Mouse (Mus musculus) stomach, embryonic 15.5 days (tissue): ENCODE results near the gene Ank3. TPM values are rescaled to one million over a fixed set of nuclear protein-coding genes. Genes with fewer than 3 reads are reported as not detected.

Source experiments
- ATAC-seq: fragments of 200-750 bp; cut with Nextera tagmentation; 2 replicates; pipeline ENCODE4 v1.8.0; 2017; ENCODE audit warnings: low read depth, moderate number of reproducible peaks, moderate TSS enrichment; ENCODE audit not compliant: insufficient read depth, low FRiP score
- H3K27ac ChIP-seq: fragments of 300-500 bp; sonication (generic); 2 replicates; pipeline ENCODE4 v1.5.1; 2015; ENCODE audit warnings: mild to moderate bottlenecking, inconsistent platforms
- H3K27me3 ChIP-seq: fragments of 300-500 bp; sonication (generic); replicated peaks from 2 replicates; pipeline ENCODE4 v1.6.1; 2015; ENCODE audit warnings: inconsistent platforms
- H3K36me3 ChIP-seq: fragments of 300-500 bp; sonication (generic); 2 replicates; pipeline ENCODE4 v1.6.1; 2015; ENCODE audit warnings: inconsistent platforms
- H3K4me1 ChIP-seq: fragments of 300-500 bp; sonication (generic); 2 replicates; pipeline ENCODE4 v1.6.1; 2015; ENCODE audit warnings: inconsistent platforms
- H3K4me2 ChIP-seq: fragments of 300-500 bp; sonication (generic); 2 replicates; pipeline ENCODE4 v1.6.1; 2015; ENCODE audit warnings: mild to moderate bottlenecking, inconsistent platforms
- H3K4me3 ChIP-seq: fragments of 300-500 bp; sonication (generic); replicated peaks from 2 replicates; pipeline ENCODE4 v1.5.1; 2015; ENCODE audit warnings: inconsistent platforms
- H3K9ac ChIP-seq: fragments of 300-500 bp; sonication (generic); 2 replicates; pipeline ENCODE4 v1.6.1; 2015; ENCODE audit warnings: inconsistent platforms
- H3K9me3 ChIP-seq: fragments of 300-500 bp; sonication (generic); 2 replicates; pipeline ENCODE4 v1.6.1; 2016; ENCODE audit warnings: inconsistent platforms
- WGBS: fragments of 180-500 bp; shearing (Covaris S2); methylation state at CpG from one replicate; pipeline ENCODE4 v1.1.7; 2015; 5-methylcytosine and 5-hydroxymethylcytosine counted together
- polyA plus RNA-seq: library from polyadenylated mRNA; unstranded; fragments of >200 nt; fragmentation: Nextera tagmentation; extraction: Ambion mirVana; gene quantifications from 2 replicates; pipeline ENCODE4 v1.2.1, GENCODE M21; 2015

Gene Ank3
- polyA plus RNA-seq, 1 experiment from 2014 or later, result 33.0 TPM

DNA sequence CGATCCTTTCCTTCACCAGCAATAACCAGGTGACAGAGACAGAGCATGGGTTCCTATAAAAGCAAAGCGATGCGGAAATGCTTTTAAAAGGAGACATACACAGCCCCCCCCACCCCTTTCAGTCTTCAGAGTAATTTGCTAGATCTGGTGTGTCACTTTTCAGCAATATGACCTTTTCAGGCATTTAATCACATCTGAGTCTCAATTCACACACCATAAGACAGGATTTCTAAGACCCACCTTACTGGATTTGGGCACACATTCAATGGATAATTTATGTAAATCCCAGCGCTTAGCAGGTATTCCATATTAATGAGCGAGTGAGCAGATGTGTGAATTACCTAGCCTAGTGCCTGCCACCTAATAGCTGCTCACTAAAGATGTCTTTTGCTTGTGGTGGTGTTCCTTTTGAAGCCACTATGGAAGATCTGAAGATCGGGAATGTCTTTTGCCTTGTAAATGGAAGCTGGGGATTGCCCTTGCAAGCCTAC lies 292.4 kb downstream of the Ank3 start:
- H3K4me1 ChIP-seq, result no peaks in the 10 kb centered on the region
- H3K27me3 ChIP-seq, result no peaks in the 10 kb centered on the region
- no peaks in the 10 kb centered on the region for H3K36me3 ChIP-seq
- 32% methylated on average over 6 of the region's 6 CpGs for WGBS
- H3K27ac ChIP-seq, result no peak overlapping the region
- 0 out of 2 replicates have a peak overlapping the region, but pooled peaks have one; percentile 8 for H3K4me2 ChIP-seq
- no peak for ATAC-seq
- H3K9ac ChIP-seq, result no peak overlapping the region
- H3K4me3 ChIP-seq, result no peak overlapping the region
- H3K9me3 ChIP-seq, result no peaks in the 10 kb centered on the region

DNA sequence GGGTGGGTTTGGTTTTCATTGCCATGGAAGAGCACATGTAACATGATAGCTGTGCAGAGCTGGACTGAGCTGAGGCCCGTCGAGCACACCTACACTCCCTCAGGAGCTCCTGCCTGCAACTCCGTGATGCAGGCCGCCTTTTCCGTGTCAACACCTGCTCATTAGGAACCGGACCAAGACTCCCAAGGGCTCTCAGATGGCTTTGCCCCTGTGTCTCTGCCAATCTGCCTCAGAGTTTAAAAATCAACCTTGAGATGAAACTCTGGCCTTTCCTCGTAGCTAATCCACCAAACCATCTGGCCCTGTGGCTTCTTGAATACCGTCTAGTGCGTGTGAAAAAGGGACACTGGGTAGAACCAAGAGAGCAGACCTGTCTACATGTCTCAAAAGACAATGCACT lies 297.4 kb downstream of the Ank3 start:
- 75% methylated on average over 9 of the region's 9 CpGs for WGBS
- H3K27ac ChIP-seq, result no peak overlapping the region
- no peak overlapping the region for H3K4me3 ChIP-seq
- H3K27me3 ChIP-seq, result no peaks in the 10 kb centered on the region
- H3K9ac ChIP-seq, result no peak overlapping the region
- ATAC-seq, result no peak
- no peak overlapping the region for H3K4me2 ChIP-seq
- no peaks in the 10 kb centered on the region for H3K36me3 ChIP-seq
- H3K9me3 ChIP-seq, result no peaks in the 10 kb centered on the region
- no peaks in the 10 kb centered on the region for H3K4me1 ChIP-seq

DNA sequence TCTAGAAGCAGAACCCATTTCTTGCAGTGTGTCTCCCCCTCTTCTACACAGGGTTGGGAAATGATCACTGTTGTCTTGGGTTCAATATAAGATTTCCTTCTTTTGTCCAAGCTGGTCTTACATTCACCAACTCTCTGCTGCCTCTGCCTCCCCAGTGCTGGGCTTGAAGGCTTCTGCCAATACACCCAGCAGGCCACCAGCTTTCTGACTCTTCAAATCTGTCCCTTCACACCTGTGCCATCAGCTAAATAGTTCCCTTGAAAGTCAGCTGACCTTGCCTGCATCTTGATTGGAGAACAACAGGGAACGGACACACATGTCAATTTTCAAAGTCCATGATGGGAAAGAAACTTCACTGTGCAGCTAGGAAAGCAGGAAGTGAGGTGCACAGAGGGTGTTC lies 300.1 kb downstream of the Ank3 start:
- WGBS, result 84% methylated on average over 1 of the region's 1 CpGs

GRCm38 (mm10) chr10:69701226-69701625 lies 302.7 kb downstream of the Ank3 start:
- ATAC-seq, result no peak
- Histone ChIP-seq H3K9me3 (no peaks in the 10 kb centered on the region), H3K27ac (no peak overlapping the region), H3K36me3 (no peaks in the 10 kb centered on the region), H3K27me3 (no peaks in the 10 kb centered on the region), H3K4me3 (no peak overlapping the region), H3K4me1 (no peaks in the 10 kb centered on the region), H3K9ac (no peak overlapping the region), H3K4me2 (no peak overlapping the region)
- 52% methylated on average over 4 of the region's 4 CpGs for WGBS

More for the DNA sequence above, 300.1 kb downstream of the Ank3 start:
- Histone ChIP-seq H3K27me3 (no peaks in the 10 kb centered on the region), H3K4me3 (no peak overlapping the region), H3K36me3 (no peaks in the 10 kb centered on the region), H3K27ac (no peak overlapping the region), H3K9me3 (no peaks in the 10 kb centered on the region), H3K9ac (no peak overlapping the region), H3K4me1 (no peaks in the 10 kb centered on the region), H3K4me2 (no peak overlapping the region)
- no peak for ATAC-seq

DNA sequence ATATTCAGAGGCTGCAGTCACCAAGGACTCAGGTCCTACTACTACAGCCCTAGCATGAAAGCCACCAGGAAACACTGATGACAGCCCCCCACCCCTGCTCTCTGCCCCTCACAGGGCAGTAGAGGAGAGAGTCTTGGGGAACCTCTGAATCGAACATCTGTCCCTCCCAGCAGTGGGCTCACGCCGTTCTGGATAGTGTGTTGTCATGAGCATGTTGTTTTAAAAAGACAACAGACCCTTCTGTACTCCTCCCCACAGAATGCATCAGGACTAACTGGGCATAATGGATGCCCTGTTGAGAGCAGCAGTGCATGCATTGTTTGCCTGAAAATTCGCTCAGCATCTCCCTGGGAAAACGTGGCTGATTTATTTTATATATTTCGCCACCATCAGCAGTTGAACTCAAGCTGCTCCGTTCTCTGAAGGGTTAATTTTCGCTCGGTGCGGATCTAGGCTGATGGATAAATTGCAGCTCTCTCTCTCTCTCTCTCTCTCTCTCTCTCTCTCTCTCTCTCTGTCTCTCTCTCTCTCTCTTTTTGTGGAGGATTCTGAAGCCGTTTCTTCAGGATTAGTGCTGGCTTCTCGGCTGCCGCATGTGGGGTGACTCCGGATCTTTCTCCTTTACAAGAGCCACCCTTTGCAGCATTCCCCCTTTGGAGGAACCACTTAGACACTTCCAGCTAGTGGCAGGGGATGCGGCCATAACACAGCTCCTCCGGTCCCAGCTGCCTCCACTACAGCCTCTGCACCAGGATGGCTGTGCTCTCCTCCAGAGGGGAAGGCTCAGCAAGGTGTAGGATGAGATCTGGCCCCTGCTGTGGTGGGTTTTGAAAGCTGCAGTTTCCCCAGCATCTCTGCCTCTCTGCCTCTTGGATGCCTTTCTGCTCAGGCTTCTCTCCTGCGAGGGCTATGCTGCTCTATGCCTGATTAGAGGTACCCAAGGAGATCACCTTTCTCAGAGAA lies 307.5 kb downstream of the Ank3 start:
- WGBS, result 16% methylated on average over 17 of the region's 17 CpGs
- 0 out of 2 replicates have a peak, but pooled peaks cover 9% of the 10 kb centered on the region for H3K4me1 ChIP-seq
- peak overlapping the region; percentile 43 for H3K4me2 ChIP-seq
- H3K9ac ChIP-seq, result no peak overlapping the region
- no peak; the same call in 1 of the 2 replicates for ATAC-seq
- no peaks in the 10 kb centered on the region for H3K9me3 ChIP-seq
- no peaks in the 10 kb centered on the region for H3K27me3 ChIP-seq
- H3K27ac ChIP-seq, result peak overlapping the region; percentile 31; the same call in 1 of the 2 replicates
- no peaks in the 10 kb centered on the region for H3K36me3 ChIP-seq
- H3K4me3 ChIP-seq, result peak overlapping the region; percentile 21

DNA sequence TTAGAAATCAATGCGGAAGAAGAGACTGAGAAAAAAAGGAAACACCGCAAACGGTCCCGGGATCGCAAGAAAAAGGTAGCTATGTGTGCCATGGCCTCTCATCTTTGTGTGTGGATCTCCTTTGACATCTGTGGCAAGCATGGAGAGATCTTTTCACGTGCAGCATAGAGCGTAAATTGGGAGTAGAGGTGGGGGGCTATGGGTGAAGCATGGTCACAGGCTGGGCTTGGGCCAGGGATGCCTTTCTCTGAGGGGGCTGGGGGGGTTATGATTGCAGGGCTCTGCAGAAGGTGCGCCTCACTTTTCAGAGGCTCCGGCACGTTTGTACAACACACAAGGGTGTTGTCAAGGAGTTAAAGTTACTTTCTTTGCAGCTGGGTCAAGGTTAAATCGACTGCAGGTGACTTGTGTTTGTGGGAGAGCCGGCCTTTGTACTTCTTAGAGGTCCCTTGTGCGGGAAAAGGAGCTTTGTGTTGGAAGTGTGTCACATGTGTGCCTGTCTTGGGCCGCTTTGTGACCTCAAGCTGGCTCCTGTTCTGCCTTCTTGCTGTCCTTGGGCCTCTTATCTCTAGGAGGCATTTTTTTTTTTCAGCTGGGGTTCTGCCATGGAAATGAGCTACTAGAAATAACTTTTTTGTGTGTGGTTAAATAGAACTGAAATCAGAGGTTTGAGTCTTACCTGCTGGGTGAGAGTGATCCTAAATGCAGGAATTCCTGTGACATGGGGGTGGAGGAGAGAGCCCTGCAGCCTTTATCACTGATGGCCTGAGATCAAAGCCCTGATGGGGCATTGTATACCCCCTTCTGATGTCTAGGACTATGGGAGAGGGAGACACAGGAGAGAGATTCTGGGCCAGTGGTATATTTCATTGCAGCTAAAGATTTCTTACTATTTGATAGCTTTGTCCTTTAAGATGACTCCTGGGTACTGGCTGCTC lies 308.5 kb downstream of the Ank3 start:
- peak overlapping the region; percentile 31; the same call in 1 of the 2 replicates for H3K27ac ChIP-seq
- H3K4me1 ChIP-seq, result 0 out of 2 replicates have a peak, but pooled peaks cover 9% of the 10 kb centered on the region
- 37% methylated on average over 14 of the region's 14 CpGs for WGBS
- H3K9ac ChIP-seq, result no peak overlapping the region
- peak overlapping the region; percentile 43 for H3K4me2 ChIP-seq
- no peaks in the 10 kb centered on the region for H3K9me3 ChIP-seq
- no peaks in the 10 kb centered on the region for H3K36me3 ChIP-seq
- 0 out of 2 replicates have a peak, but pooled peaks have one; percentile 39 for ATAC-seq
- H3K4me3 ChIP-seq, result peak overlapping the region; percentile 21; the same call in 1 of the 2 replicates
- H3K27me3 ChIP-seq, result no peaks in the 10 kb centered on the region

- no peak for ATAC-seq
- no peaks in the 10 kb centered on the region for H3K36me3 ChIP-seq
- no peaks in the 10 kb centered on the region for H3K27me3 ChIP-seq
- 0 out of 2 replicates have a peak, but pooled peaks cover 9% of the 10 kb centered on the region for H3K4me1 ChIP-seq
- no peak overlapping the region for H3K4me3 ChIP-seq
- H3K9me3 ChIP-seq, result no peaks in the 10 kb centered on the region
- WGBS, result 77% methylated on average over 11 of the region's 11 CpGs
- no peak overlapping the region for H3K27ac ChIP-seq
- no peak overlapping the region for H3K4me2 ChIP-seq
- H3K9ac ChIP-seq, result no peak overlapping the region
Measured at GRCm38 (mm10) chr10:69707844-69708550, 309.4 kb downstream of the Ank3 start.

DNA sequence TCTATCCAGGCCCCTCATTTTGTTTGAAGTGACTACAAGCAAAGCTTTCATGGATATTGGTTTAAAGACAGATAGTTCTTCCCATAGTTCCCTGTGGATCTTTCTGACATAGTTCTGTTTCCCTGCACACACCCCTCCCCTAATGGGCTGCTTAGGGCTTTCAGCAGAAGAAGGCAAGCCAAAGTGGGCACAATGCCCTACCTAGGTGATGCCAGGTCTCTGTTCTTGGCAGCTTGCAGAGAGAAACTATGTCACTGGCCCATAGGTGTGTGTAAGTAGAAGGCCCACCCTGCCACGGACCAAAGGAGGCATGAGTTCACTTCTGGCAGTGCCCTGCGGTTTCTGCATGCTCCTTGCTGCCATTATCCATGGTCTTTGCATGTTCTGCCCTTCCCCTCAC lies 311.1 kb downstream of the Ank3 start:
- Histone ChIP-seq H3K4me1 (0 out of 2 replicates have a peak, but pooled peaks cover 9% of the 10 kb centered on the region), H3K27me3 (no peaks in the 10 kb centered on the region), H3K9me3 (no peaks in the 10 kb centered on the region), H3K9ac (no peak overlapping the region), H3K4me3 (no peak overlapping the region), H3K27ac (no peak overlapping the region), H3K4me2 (no peak overlapping the region), H3K36me3 (no peaks in the 10 kb centered on the region)
- no peak for ATAC-seq
- 86% methylated on average over 2 of the region's 2 CpGs for WGBS

GRCm38 (mm10) chr10:69710802-69711201 lies 312.2 kb downstream of the Ank3 start:
- WGBS, result 75% methylated on average over 5 of the region's 5 CpGs
- no peak overlapping the region for H3K4me2 ChIP-seq
- no peaks in the 10 kb centered on the region for H3K36me3 ChIP-seq
- 0 out of 2 replicates have a peak, but pooled peaks cover 9% of the 10 kb centered on the region for H3K4me1 ChIP-seq
- no peak overlapping the region for H3K4me3 ChIP-seq
- H3K9ac ChIP-seq, result no peak overlapping the region
- H3K27me3 ChIP-seq, result no peaks in the 10 kb centered on the region
- no peaks in the 10 kb centered on the region for H3K9me3 ChIP-seq
- no peak overlapping the region for H3K27ac ChIP-seq
- ATAC-seq, result no peak

DNA sequence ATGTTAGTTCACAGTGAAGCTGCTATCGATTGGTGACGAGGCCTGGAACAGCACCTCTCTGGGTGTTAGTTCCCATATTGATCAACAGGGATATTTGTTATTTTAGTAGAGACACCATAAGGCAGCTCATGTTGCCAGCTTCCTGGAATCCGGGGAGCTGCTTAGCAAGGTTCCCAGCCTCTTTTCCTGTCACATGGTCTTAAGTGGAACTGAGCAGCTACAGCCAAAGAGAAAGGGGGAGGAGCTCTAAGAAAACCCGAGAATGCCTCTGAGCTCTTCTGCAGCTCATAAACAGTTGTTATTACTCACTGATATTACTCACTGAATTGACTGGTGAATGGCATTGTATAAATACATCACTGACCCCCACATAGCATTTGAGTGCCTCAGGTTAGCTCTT lies 318.3 kb downstream of the Ank3 start:
- Histone ChIP-seq H3K27ac (no peak overlapping the region), H3K27me3 (no peaks in the 10 kb centered on the region), H3K4me2 (no peak overlapping the region), H3K36me3 (no peaks in the 10 kb centered on the region), H3K9me3 (no peaks in the 10 kb centered on the region), H3K4me3 (no peak overlapping the region), H3K9ac (no peak overlapping the region), H3K4me1 (peaks cover 4% of the 10 kb centered on the region; the same call in 1 of the 2 replicates)
- WGBS, result 52% methylated on average over 4 of the region's 4 CpGs
- ATAC-seq, result no peak; the same call in 1 of the 2 replicates

- ATAC-seq, result no peak
- no peak overlapping the region for H3K27ac ChIP-seq
- WGBS, result 74% methylated on average over 5 of the region's 5 CpGs
Measured at GRCm38 (mm10) chr10:69719421-69719820, 320.8 kb downstream of the Ank3 start.

More at GRCm38 (mm10) chr10:69719421-69719820, 320.8 kb downstream of the Ank3 start:
- Histone ChIP-seq H3K36me3 (no peaks in the 10 kb centered on the region), H3K4me2 (no peak overlapping the region), H3K9ac (no peak overlapping the region), H3K27me3 (no peaks in the 10 kb centered on the region), H3K4me1 (peaks cover 4% of the 10 kb centered on the region; the same call in 1 of the 2 replicates), H3K4me3 (no peak overlapping the region), H3K9me3 (no peaks in the 10 kb centered on the region)
